Mouse (Mus musculus) thymus, postnatal 4 days (tissue): Measurements from ENCODE around the gene Stim1.

ENCODE experiments used
- DNase-seq: peaks from one replicate; pipeline ENCODE4 v3.0.0; 2021

The Stim1 gene

GRCm38 (mm10) chr7:102267601-102268394 lies at the start of gene Stim1:
TSS of gene Stim1 (plus strand) at chr7:102267806.
- peak; percentile 87 for DNase-seq

GRCm38 (mm10) chr7:102221899-102222298 lies 45.7 kb upstream of the Stim1 start:
- DNase-seq, result no peak

GRCm38 (mm10) chr7:102222336-102222735 lies 45.3 kb upstream of the Stim1 start:
- no peak for DNase-seq

GRCm38 (mm10) chr7:102222830-102223556 lies 44.6 kb upstream of the Stim1 start:
- DNase-seq, result peak; percentile 87

GRCm38 (mm10) chr7:102223883-102224738 lies 43.5 kb upstream of the Stim1 start:
- DNase-seq, result no peak

GRCm38 (mm10) chr7:102226051-102226450 lies 41.6 kb upstream of the Stim1 start:
- DNase-seq, result no peak

- DNase-seq, result no peak
These were observed 39.4 kb upstream of the Stim1 start for GRCm38 (mm10) chr7:102228049-102228670.

- DNase-seq, result no peak
These were observed 37.8 kb upstream of the Stim1 start for GRCm38 (mm10) chr7:102229814-102230213.

- DNase-seq, result no peak
These were observed 34.5 kb upstream of the Stim1 start for GRCm38 (mm10) chr7:102233059-102233458.

GRCm38 (mm10) chr7:102238686-102239286 lies 28.8 kb upstream of the Stim1 start:
- DNase-seq, result no peak

GRCm38 (mm10) chr7:102239591-102239990 lies 28.0 kb upstream of the Stim1 start:
- no peak for DNase-seq

- no peak for DNase-seq
These were observed 25.2 kb upstream of the Stim1 start for GRCm38 (mm10) chr7:102242371-102242770.

- no peak for DNase-seq
These were observed 24.7 kb upstream of the Stim1 start for GRCm38 (mm10) chr7:102242917-102243316.

GRCm38 (mm10) chr7:102243870-102244269 lies 23.7 kb upstream of the Stim1 start:
- DNase-seq, result peak; percentile 62

GRCm38 (mm10) chr7:102244782-102245535 lies 22.6 kb upstream of the Stim1 start:
- DNase-seq, result no peak

- DNase-seq, result peak; percentile 64
These were observed 21.8 kb upstream of the Stim1 start for GRCm38 (mm10) chr7:102245775-102246174.

GRCm38 (mm10) chr7:102246265-102246664 lies 21.3 kb upstream of the Stim1 start:
- no peak for DNase-seq

GRCm38 (mm10) chr7:102246956-102247797 lies 20.4 kb upstream of the Stim1 start:
- peak; percentile 40 for DNase-seq

GRCm38 (mm10) chr7:102248691-102249404 lies 18.8 kb upstream of the Stim1 start:
- DNase-seq, result peak; percentile 59

- DNase-seq, result peak; percentile 82
These were observed 18.1 kb upstream of the Stim1 start for GRCm38 (mm10) chr7:102249531-102249895.
